Mouse (Mus musculus) gastrocnemius, postnatal 36 days (tissue): ENCODE results near the gene Gm11564. TPM values are rescaled to one million over a fixed set of nuclear protein-coding genes. Genes with fewer than 3 reads are reported as not detected.

Experiments
- total RNA-seq, 2 experiments: library from RNA; stranded (reverse); gene quantifications; 2 replicates each; pipeline ENCODE4 v1.2.3; 2021

Gm11564 gene
- total RNA-seq, 2 experiments from 2014 or later = not detected

Other genes with a start within 250 kb of the Gm11564 start
- gene Krtap3-1, start 249.0 kb downstream of the Gm11564 start, total RNA-seq = not detected
- not detected for gene Krtap1-5, start 234.7 kb downstream of the Gm11564 start, total RNA-seq
- not detected for gene Krtap1-4, start 232.0 kb downstream of the Gm11564 start, total RNA-seq
- not detected for gene Krtap1-3, start 224.3 kb downstream of the Gm11564 start, total RNA-seq
- not detected for gene Krtap9-3, start 217.6 kb downstream of the Gm11564 start, total RNA-seq
- gene Gm11938, start 212.4 kb downstream of the Gm11564 start, total RNA-seq = not detected
- gene Gm11937, start 205.5 kb downstream of the Gm11564 start, total RNA-seq = not detected
- gene Krtap2-4, start 200.8 kb downstream of the Gm11564 start, total RNA-seq = not detected
- not detected for gene Gm11562, start 195.2 kb downstream of the Gm11564 start, total RNA-seq
- gene Krtap4-1, start 187.4 kb downstream of the Gm11564 start, total RNA-seq = not detected
- not detected for gene Krtap4-2, start 180.6 kb downstream of the Gm11564 start, total RNA-seq
- not detected for gene Krtap4-7, start 171.6 kb downstream of the Gm11564 start, total RNA-seq
- gene Gm11555, start 165.4 kb downstream of the Gm11564 start, total RNA-seq = not detected
- not detected for gene Gm11563, start 156.7 kb downstream of the Gm11564 start, total RNA-seq
- not detected for gene Krtap4-6, start 149.7 kb downstream of the Gm11564 start, total RNA-seq
- not detected for gene Gm14190, start 124.9 kb downstream of the Gm11564 start, total RNA-seq
- gene Gm14180, start 81.4 kb downstream of the Gm11564 start, total RNA-seq = not detected
- not detected for gene Gm11595, start 42.8 kb downstream of the Gm11564 start, total RNA-seq
- not detected for gene Krtap4-8, start 35.0 kb downstream of the Gm11564 start, total RNA-seq
- not detected for gene Krtap4-9, start 30.5 kb downstream of the Gm11564 start, total RNA-seq
- gene Gm11596, start 22.2 kb downstream of the Gm11564 start, total RNA-seq = not detected
- gene Gm11569, start 16.7 kb downstream of the Gm11564 start, total RNA-seq = not detected
- not detected for gene Gm11554, start 11.2 kb downstream of the Gm11564 start, total RNA-seq
- not detected for gene Krtap4-13, start 5.8 kb downstream of the Gm11564 start, total RNA-seq
- gene 2300003K06Rik, start 22.4 kb upstream of the Gm11564 start, total RNA-seq = not detected
- gene Krtap4-16, start 35.9 kb upstream of the Gm11564 start, total RNA-seq = not detected
- gene Gm11568, start 42.3 kb upstream of the Gm11564 start, total RNA-seq = not detected
- gene Gm11559, start 48.8 kb upstream of the Gm11564 start, total RNA-seq = not detected
- not detected for gene Krtap9-1, start 57.7 kb upstream of the Gm11564 start, total RNA-seq
- gene Gm11567, start 63.5 kb upstream of the Gm11564 start, total RNA-seq = not detected
- not detected for gene Krtap31-1, start 92.3 kb upstream of the Gm11564 start, total RNA-seq
- gene Gm11565, start 99.1 kb upstream of the Gm11564 start, total RNA-seq = not detected
- gene Krtap31-2, start 120.6 kb upstream of the Gm11564 start, total RNA-seq = not detected
- not detected for gene Krtap9-5, start 132.8 kb upstream of the Gm11564 start, total RNA-seq
- gene Krtap29-1, start 163.4 kb upstream of the Gm11564 start, total RNA-seq = not detected
- gene Krtap16-1, start 170.9 kb upstream of the Gm11564 start, total RNA-seq = not detected
- gene Krtap17-1, start 178.3 kb upstream of the Gm11564 start, total RNA-seq = not detected
- gene Krt33a, start 200.5 kb upstream of the Gm11564 start, total RNA-seq = not detected
- gene Krt33b, start 214.2 kb upstream of the Gm11564 start, total RNA-seq = not detected
- gene Krt34, start 225.9 kb upstream of the Gm11564 start, total RNA-seq = not detected
- gene Krt31, start 234.9 kb upstream of the Gm11564 start, total RNA-seq = not detected